Mouse (Mus musculus) lung, embryonic 15.5 days (tissue): ENCODE measurements around the gene Suco. TPM values are rescaled to one million over a fixed set of nuclear protein-coding genes. Genes with fewer than 3 reads are reported as not detected.

Source experiments
- ATAC-seq: fragments of 200-750 bp; cut with Nextera tagmentation; 2 replicates; pipeline ENCODE4 v1.8.0; 2017; ENCODE audit warnings: moderate number of reproducible peaks, borderline replicate concordance; ENCODE audit not compliant: low FRiP score, low TSS enrichment; ENCODE audit errors: extremely low read depth
- H3K27ac ChIP-seq: fragments of 300-500 bp; sonication (generic); 2 replicates; pipeline ENCODE4 v1.5.1; 2015; ENCODE audit warnings: moderate library complexity, mild to moderate bottlenecking, inconsistent platforms
- H3K27me3 ChIP-seq: fragments of 300-500 bp; sonication (generic); 2 replicates; pipeline ENCODE4 v1.6.1; 2015; ENCODE audit warnings: inconsistent platforms
- H3K36me3 ChIP-seq: fragments of 300-500 bp; sonication (generic); 2 replicates; pipeline ENCODE4 v1.6.1; 2015; ENCODE audit warnings: inconsistent platforms
- H3K4me1 ChIP-seq: fragments of 300-500 bp; sonication (generic); 2 replicates; pipeline ENCODE4 v1.6.1; 2015; ENCODE audit warnings: inconsistent platforms
- H3K4me2 ChIP-seq: fragments of 300-500 bp; sonication (generic); 2 replicates; pipeline ENCODE4 v1.6.1; 2015; ENCODE audit warnings: inconsistent platforms, mild to moderate bottlenecking, moderate library complexity
- H3K4me3 ChIP-seq: fragments of 300-500 bp; sonication (generic); 2 replicates; pipeline ENCODE4 v1.5.1; 2015; ENCODE audit warnings: mild to moderate bottlenecking, inconsistent platforms
- H3K9ac ChIP-seq: fragments of 300-500 bp; sonication (generic); 2 replicates; pipeline ENCODE4 v1.6.1; 2015; ENCODE audit warnings: inconsistent platforms
- H3K9me3 ChIP-seq: fragments of 300-500 bp; sonication (generic); 2 replicates; pipeline ENCODE4 v1.6.1; 2016; ENCODE audit warnings: inconsistent platforms
- WGBS: fragments of 180-500 bp; shearing (Covaris S2); methylation state at CpG from one replicate; pipeline ENCODE4 v1.1.7; 2015; 5-methylcytosine and 5-hydroxymethylcytosine counted together
- polyA plus RNA-seq: library from polyadenylated mRNA; unstranded; fragments of >200 nt; fragmentation: Nextera tagmentation; extraction: Ambion mirVana; gene quantifications from 2 replicates; pipeline ENCODE4 v1.2.1, GENCODE M21; 2015

Suco gene
- polyA plus RNA-seq, 1 experiment from 2014 or later = 18.8 TPM

- H3K27ac ChIP-seq = peak overlapping the region; percentile 55
- 29% methylated on average over 4 of the region's 4 CpGs for WGBS
- no peak for ATAC-seq
- no peaks in the 10 kb centered on the region for H3K9me3 ChIP-seq
- 0 out of 2 replicates have a peak, but pooled peaks cover 12% of the 10 kb centered on the region for H3K4me1 ChIP-seq
- no peak overlapping the region; the same call in 1 of the 2 replicates for H3K4me2 ChIP-seq
- H3K4me3 ChIP-seq = no peak overlapping the region
- H3K27me3 ChIP-seq = no peaks in the 10 kb centered on the region
- H3K9ac ChIP-seq = no peak overlapping the region
- H3K36me3 ChIP-seq = no peaks in the 10 kb centered on the region
These were observed 36.6 kb upstream of the Suco start for GRCm38 (mm10) chr1:161912940-161913647.

DNA sequence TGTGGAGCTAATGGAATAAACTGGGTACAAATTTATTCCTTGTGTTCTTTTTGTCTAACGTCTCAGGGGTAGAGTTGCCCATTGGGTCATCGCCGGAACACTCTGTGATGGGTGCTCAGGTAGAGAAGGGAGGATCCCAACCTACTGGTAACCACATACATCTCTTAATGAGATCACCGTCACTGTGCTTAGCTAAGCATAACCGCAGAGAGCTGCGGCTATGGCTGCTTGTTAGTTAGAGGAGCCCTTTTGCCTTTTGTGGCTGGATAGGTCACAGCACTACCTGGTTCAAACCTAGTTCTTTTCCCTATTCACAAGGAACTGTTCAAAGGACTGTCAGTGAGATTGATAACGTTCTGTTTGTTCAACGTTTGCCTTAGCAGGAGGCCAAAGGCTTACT is 32.6 kb upstream of the Suco start:
- Histone ChIP-seq H3K4me3 (no peak overlapping the region), H3K9ac (no peak overlapping the region), H3K9me3 (no peaks in the 10 kb centered on the region), H3K27ac (no peak overlapping the region), H3K4me2 (no peak overlapping the region), H3K4me1 (peaks cover 10% of the 10 kb centered on the region; the same call in 1 of the 2 replicates), H3K27me3 (no peaks in the 10 kb centered on the region), H3K36me3 (no peaks in the 10 kb centered on the region)
- no peak for ATAC-seq
- WGBS = 67% methylated on average over 8 of the region's 8 CpGs

DNA sequence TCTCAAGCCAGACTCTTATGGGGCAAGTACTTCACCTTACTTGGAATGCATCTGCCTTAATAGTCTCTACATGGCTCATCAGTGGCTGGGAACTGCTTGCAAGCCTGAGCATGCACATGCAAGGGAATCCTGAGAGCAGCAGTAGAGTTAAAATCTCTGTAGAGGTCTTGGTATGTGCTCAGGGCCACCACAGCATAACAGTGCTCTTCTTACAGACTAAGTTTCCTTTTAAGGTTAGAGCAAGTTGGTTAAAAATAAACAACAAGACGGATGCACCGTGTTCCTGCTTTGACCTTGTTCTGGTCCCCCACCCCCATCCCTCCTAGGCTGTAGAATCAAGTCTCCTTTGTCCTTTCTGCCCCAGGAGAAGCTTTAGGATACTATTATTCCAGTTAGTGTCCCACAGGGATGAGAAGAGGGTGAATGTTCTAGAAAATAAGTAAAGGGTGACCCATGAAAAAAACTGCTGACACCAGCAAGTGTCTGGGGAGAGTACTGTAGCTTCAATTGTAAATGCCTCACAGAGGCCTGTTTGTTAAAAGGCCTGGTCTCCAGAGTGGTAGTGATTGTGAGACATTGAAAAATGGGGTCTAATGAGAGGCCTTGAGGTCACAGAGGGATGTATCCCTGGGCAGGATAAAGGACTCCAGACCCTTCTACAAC is 31.4 kb upstream of the Suco start:
- no peaks in the 10 kb centered on the region; the same call in 1 of the 2 replicates for H3K4me1 ChIP-seq
- no peak overlapping the region for H3K4me2 ChIP-seq
- no peak overlapping the region for H3K27ac ChIP-seq
- H3K9ac ChIP-seq = no peak overlapping the region
- no peak for ATAC-seq
- H3K36me3 ChIP-seq = no peaks in the 10 kb centered on the region
- no peak overlapping the region for H3K4me3 ChIP-seq
- H3K27me3 ChIP-seq = no peaks in the 10 kb centered on the region
- 15% methylated on average over 2 of the region's 2 CpGs for WGBS
- no peaks in the 10 kb centered on the region for H3K9me3 ChIP-seq

- Histone ChIP-seq H3K9me3 (no peaks in the 10 kb centered on the region), H3K36me3 (no peaks in the 10 kb centered on the region), H3K9ac (no peak overlapping the region), H3K4me2 (no peak overlapping the region), H3K4me3 (no peak overlapping the region), H3K4me1 (no peaks in the 10 kb centered on the region; the same call in 1 of the 2 replicates), H3K27ac (no peak overlapping the region), H3K27me3 (no peaks in the 10 kb centered on the region)
- ATAC-seq = no peak
- WGBS = 73% methylated on average over 4 of the region's 4 CpGs
These were observed 30.6 kb upstream of the Suco start for GRCm38 (mm10) chr1:161907111-161907510.

DNA sequence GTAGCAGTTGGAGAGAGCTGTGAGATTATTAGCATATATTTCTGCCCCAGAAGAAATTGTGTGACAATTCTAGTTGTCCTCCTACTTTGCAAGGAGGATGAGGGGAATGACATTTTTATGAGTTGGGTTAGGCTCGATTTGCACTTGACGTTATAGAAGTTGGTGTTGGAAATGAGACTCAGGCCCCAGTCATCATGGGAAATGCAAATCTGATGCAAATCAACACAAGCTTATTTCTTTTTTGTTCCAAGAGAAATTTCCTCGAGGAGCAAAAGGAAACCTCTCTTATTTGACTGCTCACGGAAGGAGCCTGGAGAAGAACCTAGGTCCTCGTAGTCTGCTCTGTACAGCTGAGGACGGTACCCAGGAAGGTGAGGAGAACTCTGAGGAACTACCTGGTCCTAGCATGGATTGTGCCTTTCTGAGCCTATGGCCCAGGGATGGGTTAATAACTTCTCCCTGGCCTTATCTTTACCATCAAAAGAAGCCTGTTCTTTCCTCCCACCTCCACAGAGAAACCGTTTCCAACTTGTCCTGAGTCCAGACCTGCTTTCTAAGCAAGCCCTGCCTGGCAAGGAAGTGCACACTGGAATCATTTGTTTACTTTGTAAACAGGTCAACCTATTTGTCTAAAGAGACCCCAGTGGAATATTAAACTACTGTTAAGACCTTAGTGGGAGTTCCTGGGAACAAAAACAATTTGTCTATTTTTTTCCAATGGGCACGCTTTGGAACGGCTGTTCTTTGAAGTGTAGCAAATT is 26.4 kb upstream of the Suco start:
- Histone ChIP-seq H3K9ac (no peak overlapping the region), H3K4me1 (no peaks in the 10 kb centered on the region; the same call in 1 of the 2 replicates), H3K4me2 (no peak overlapping the region), H3K36me3 (no peaks in the 10 kb centered on the region), H3K27me3 (no peaks in the 10 kb centered on the region), H3K4me3 (no peak overlapping the region), H3K9me3 (no peaks in the 10 kb centered on the region), H3K27ac (no peak overlapping the region)
- 66% methylated on average over 9 of the region's 9 CpGs for WGBS
- ATAC-seq = no peak

DNA sequence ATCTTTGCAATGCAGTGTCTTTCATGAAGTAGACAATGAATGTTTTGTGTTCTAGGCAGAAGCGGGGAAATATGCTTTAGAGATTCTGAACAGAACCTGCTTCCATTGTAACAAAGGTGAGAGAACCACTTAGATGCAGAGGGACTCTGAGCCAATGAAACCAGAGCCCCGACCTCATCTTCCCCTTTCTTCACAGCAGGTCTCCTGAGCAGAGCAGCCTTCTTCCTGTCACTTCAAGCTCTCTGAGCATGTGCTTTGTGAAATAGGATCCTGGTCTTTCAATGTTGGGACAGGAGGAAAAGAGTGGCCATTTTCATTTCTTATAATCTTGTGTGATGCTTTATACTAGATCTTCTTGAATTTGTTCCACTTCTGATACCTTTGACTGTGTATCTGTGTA is 23.6 kb upstream of the Suco start:
- Histone ChIP-seq H3K27me3 (no peaks in the 10 kb centered on the region), H3K4me3 (no peak overlapping the region), H3K4me1 (no peaks in the 10 kb centered on the region; the same call in 1 of the 2 replicates), H3K9me3 (no peaks in the 10 kb centered on the region), H3K4me2 (no peak overlapping the region), H3K36me3 (no peaks in the 10 kb centered on the region), H3K9ac (no peak overlapping the region), H3K27ac (no peak overlapping the region)
- 54% methylated on average over 2 of the region's 2 CpGs for WGBS
- no peak for ATAC-seq

- H3K36me3 ChIP-seq = no peaks in the 10 kb centered on the region
- H3K4me3 ChIP-seq = no peak overlapping the region
- no peaks in the 10 kb centered on the region for H3K27me3 ChIP-seq
- H3K4me1 ChIP-seq = no peaks in the 10 kb centered on the region; the same call in 1 of the 2 replicates
- no peak overlapping the region for H3K9ac ChIP-seq
- no peak for ATAC-seq
- no peak overlapping the region for H3K4me2 ChIP-seq
- WGBS = 76% methylated on average over 8 of the region's 8 CpGs
- no peak overlapping the region for H3K27ac ChIP-seq
- H3K9me3 ChIP-seq = no peaks in the 10 kb centered on the region
These were observed 20.8 kb upstream of the Suco start for GRCm38 (mm10) chr1:161897235-161897634.

DNA sequence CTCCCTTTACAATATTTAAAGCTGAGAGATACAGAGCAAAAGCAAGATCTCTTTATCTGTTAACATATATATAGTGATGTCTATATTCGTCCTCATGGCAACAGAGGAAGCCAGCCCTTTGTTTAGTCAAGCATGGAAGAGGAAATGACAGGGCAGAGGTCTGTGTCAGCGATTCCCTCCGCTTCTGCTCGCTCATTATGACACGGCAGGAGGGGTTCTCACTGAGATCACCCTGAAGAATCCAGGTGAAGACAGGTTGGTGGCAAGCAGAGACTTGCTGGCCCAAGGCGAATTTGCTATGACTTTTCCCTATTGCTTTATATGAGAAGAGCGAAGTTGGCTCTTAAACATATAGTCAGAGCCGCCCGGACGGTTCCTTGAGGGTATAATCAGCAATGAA is 19.6 kb upstream of the Suco start:
- WGBS = 37% methylated on average over 10 of the region's 10 CpGs
- ATAC-seq = no peak
- no peaks in the 10 kb centered on the region; the same call in 1 of the 2 replicates for H3K4me1 ChIP-seq
- no peak overlapping the region for H3K4me2 ChIP-seq
- no peak overlapping the region for H3K27ac ChIP-seq
- H3K27me3 ChIP-seq = no peaks in the 10 kb centered on the region
- H3K4me3 ChIP-seq = no peak overlapping the region
- no peaks in the 10 kb centered on the region for H3K9me3 ChIP-seq
- no peak overlapping the region for H3K9ac ChIP-seq
- no peaks in the 10 kb centered on the region for H3K36me3 ChIP-seq

DNA sequence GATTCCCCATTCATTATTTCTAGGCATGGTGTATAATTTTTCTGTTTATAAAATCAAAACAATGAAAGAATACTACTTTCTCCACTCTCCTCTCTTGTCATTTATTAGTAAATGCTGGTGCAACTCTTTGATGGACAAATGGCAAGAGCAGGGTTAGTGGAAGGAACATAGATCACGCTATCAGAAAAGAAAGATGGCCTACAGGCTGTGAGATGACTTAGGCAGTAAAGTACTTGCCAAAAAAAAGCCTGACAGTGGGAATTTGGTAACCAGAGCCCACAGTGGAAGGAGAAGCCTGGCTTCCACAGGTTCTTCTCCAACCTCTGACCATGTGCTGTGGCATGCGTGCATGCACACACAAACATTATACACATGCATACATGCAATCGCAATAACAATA is 18.5 kb upstream of the Suco start:
- no peak overlapping the region for H3K4me2 ChIP-seq
- H3K4me3 ChIP-seq = no peak overlapping the region
- H3K27ac ChIP-seq = no peak overlapping the region
- H3K36me3 ChIP-seq = no peaks in the 10 kb centered on the region
- WGBS = 87% methylated on average over 3 of the region's 3 CpGs
- ATAC-seq = no peak
- H3K4me1 ChIP-seq = no peaks in the 10 kb centered on the region; the same call in 1 of the 2 replicates
- no peak overlapping the region for H3K9ac ChIP-seq
- H3K9me3 ChIP-seq = no peaks in the 10 kb centered on the region
- no peaks in the 10 kb centered on the region for H3K27me3 ChIP-seq

GRCm38 (mm10) chr1:161894553-161894952 is 18.1 kb upstream of the Suco start:
- 20% methylated on average over 2 of the region's 2 CpGs for WGBS
- Histone ChIP-seq H3K27me3 (no peaks in the 10 kb centered on the region), H3K9me3 (no peaks in the 10 kb centered on the region), H3K27ac (no peak overlapping the region), H3K4me1 (no peaks in the 10 kb centered on the region; the same call in 1 of the 2 replicates), H3K9ac (no peak overlapping the region), H3K36me3 (no peaks in the 10 kb centered on the region), H3K4me2 (no peak overlapping the region), H3K4me3 (no peak overlapping the region)
- peak; percentile 49; the same call in 1 of the 2 replicates for ATAC-seq

- Histone ChIP-seq H3K36me3 (no peaks in the 10 kb centered on the region), H3K27ac (no peak overlapping the region), H3K9me3 (no peaks in the 10 kb centered on the region), H3K27me3 (no peaks in the 10 kb centered on the region), H3K4me1 (no peaks in the 10 kb centered on the region; the same call in 1 of the 2 replicates), H3K4me3 (no peak overlapping the region), H3K4me2 (no peak overlapping the region), H3K9ac (no peak overlapping the region)
- WGBS = 40% methylated on average over 2 of the region's 2 CpGs
- ATAC-seq = no peak
These were observed 17.6 kb upstream of the Suco start for GRCm38 (mm10) chr1:161894126-161894525.

- no peaks in the 10 kb centered on the region for H3K4me1 ChIP-seq
- no peak overlapping the region for H3K4me3 ChIP-seq
These were observed 12.3 kb upstream of the Suco start for GRCm38 (mm10) chr1:161888823-161889222.

More at GRCm38 (mm10) chr1:161888823-161889222, 12.3 kb upstream of the Suco start:
- Histone ChIP-seq H3K36me3 (no peaks in the 10 kb centered on the region), H3K27me3 (no peaks in the 10 kb centered on the region), H3K9me3 (no peaks in the 10 kb centered on the region), H3K27ac (no peak overlapping the region), H3K9ac (no peak overlapping the region), H3K4me2 (no peak overlapping the region)
- ATAC-seq = no peak
- WGBS = 90% methylated on average over 3 of the region's 3 CpGs
